Mouse (Mus musculus): ENCODE measurements at regions not wholly inside any gene's neighbourhood (a gene's known extent, or its start where the extent isn't known, plus 50 kb on each side); places are given as distances from the start of the nearest gene placed in this dataset.

DNA sequence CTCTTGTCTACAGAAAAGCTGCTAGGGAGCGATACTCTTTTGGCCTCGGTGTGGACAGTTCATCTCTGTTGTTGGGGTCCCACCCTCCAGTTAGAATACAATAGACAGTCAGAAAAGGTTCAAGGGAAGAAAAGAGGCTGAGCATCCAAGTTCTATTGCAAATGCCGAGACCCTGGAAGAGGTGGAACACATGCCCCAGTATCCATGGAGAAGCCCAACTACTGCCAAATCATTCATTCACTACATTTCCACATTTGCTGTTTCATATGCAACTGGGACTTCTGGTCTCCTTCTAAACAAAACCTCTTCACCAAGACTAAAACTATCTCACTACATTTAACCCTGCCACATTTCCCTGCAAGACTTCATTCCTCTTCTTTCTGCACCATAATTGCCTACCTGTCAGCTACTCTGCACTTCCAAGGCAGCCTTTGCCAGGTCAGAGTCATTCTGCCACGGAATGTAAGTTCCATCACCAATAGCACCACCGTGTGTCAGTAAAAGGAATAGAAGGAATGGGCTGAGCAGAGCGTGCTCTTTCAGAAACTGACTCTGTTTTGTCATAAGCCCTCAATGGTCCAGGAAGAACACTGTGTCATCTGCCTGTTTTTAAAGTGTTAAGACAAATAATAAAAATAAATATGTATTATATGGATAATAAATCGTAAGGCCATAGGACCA is 92.0 kb upstream of the Nxt1 start:
- H3K4me3 ChIP-seq (replicated peaks; ENCODE audit: extremely low read depth, low read depth, low read length) = no peak overlapping the region
- peak; percentile 63 for TF ChIP-seq CTCF (IDR thresholded peaks at IDR 0.05; ENCODE audit: insufficient read depth, low read length)
- no peak for TF ChIP-seq POLR2A (IDR thresholded peaks at IDR 0.05; ENCODE audit: borderline replicate concordance, extremely low read depth, low read depth, low read length)
- no peak for DNase-seq
- peaks cover 3% of the 10 kb centered on the region for H3K4me1 ChIP-seq (ENCODE audit: control insufficient read depth, insufficient read depth, low read length)
- 37% methylated on average over 7 of the region's 7 CpGs for WGBS

DNA sequence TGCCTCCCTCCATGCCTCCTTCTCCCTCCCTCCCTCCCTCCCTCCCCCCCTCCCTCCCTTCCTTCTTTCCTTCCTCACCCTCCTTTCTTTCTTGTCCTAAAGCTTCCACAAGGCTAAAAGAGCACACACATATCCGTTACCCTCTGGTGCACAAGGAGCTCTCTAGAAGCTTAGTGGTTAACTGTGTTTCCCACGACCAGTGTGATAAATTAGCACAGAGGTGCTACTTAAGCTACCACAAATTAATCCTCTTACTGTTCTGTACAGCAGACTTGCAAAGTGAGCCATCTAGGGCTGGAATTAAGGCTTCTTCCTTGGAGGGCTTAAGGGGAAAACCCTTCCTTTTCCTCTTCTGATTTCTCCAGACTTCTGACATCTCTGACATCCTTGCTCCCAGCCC is 92.8 kb upstream of the Nxt1 start:
- TF ChIP-seq CTCF (IDR thresholded peaks at IDR 0.05; ENCODE audit: insufficient read depth, low read length) (no peak), POLR2A (IDR thresholded peaks at IDR 0.05; ENCODE audit: borderline replicate concordance, extremely low read depth, low read depth, low read length) (no peak)
- DNase-seq = no peak
- Histone ChIP-seq H3K4me1 (ENCODE audit: control insufficient read depth, insufficient read depth, low read length) (peaks cover 7% of the 10 kb centered on the region), H3K4me3 (replicated peaks; ENCODE audit: extremely low read depth, low read depth, low read length) (no peak overlapping the region)
- 67% methylated on average over 2 of the region's 2 CpGs for WGBS

DNA sequence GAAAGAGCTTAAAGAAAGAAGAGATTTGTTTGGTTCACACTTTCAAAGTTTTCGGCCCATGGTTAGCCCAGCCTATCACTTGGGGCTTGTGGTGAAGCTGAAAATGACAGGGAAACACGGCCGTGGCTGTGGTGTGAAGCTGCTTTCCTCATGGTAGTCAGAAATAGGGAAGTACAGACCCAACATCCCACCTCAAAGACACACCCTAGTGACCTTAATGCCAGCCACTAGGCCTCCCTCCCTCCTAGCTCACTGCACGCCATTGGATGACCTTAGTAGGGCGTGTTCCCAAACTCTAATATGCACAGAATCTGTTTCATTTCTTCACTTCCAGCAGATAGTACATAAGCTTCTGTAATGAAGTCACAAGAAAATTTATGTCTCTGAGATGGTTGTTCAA is 93.4 kb upstream of the Nxt1 start:
- 78% methylated on average over 5 of the region's 5 CpGs for WGBS
- Histone ChIP-seq H3K4me1 (ENCODE audit: control insufficient read depth, insufficient read depth, low read length) (peaks cover 12% of the 10 kb centered on the region), H3K4me3 (replicated peaks; ENCODE audit: extremely low read depth, low read depth, low read length) (no peak overlapping the region)
- TF ChIP-seq CTCF (IDR thresholded peaks at IDR 0.05; ENCODE audit: insufficient read depth, low read length) (no peak), POLR2A (IDR thresholded peaks at IDR 0.05; ENCODE audit: borderline replicate concordance, extremely low read depth, low read depth, low read length) (no peak)
- no peak for DNase-seq

DNA sequence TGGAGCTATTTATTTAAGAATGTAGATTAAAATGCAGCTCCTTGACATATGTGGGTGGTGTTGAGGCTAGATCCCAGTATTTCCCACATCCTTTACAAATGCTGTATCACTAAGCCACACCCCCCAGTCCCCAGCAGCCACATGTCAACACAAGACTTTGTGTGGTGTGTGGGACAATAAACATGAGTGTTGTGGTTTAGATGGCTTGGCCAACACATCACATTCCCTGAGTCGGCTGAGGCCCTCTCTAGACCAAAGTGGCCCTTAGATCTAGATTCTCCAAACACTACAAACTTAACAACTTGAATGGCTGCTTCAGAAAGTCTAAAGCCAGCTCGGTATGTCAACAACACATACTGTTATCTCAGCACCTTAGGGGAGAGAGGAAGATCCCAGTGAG is 94.2 kb upstream of the Nxt1 start:
- TF ChIP-seq CTCF (IDR thresholded peaks at IDR 0.05; ENCODE audit: insufficient read depth, low read length) = no peak
- H3K4me1 ChIP-seq (ENCODE audit: control insufficient read depth, insufficient read depth, low read length) = peaks cover 12% of the 10 kb centered on the region
- WGBS = 46% methylated on average over 2 of the region's 2 CpGs
- no peak overlapping the region for H3K4me3 ChIP-seq (replicated peaks; ENCODE audit: extremely low read depth, low read depth, low read length)
- DNase-seq = no peak

DNA sequence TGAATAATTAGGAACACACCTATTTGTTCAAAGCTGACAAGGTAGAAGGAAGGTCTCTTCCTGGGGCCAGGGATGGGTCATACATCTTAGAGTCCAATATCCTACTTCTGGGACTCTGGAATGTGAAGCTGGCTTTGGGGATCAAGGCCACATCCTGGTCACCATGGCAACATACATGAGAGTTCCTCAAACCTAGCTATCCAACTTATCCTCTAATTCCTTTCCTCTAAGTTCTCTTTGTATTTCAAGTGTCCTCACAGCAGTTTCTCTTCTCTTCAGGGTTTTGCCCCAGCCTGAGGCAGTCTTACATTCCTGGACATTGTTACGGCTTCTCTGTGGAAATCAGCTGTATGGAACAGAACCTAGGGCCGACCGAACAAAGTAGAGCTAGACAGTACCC is 97.0 kb upstream of the Nxt1 start:
- H3K4me3 ChIP-seq (replicated peaks; ENCODE audit: extremely low read depth, low read depth, low read length) = no peak overlapping the region
- H3K4me1 ChIP-seq (ENCODE audit: control insufficient read depth, insufficient read depth, low read length) = peaks cover 17% of the 10 kb centered on the region
- TF ChIP-seq POLR2A (IDR thresholded peaks at IDR 0.05; ENCODE audit: borderline replicate concordance, extremely low read depth, low read depth, low read length) (no peak), CTCF (IDR thresholded peaks at IDR 0.05; ENCODE audit: insufficient read depth, low read length) (no peak)
- no peak for DNase-seq
- WGBS = 51% methylated on average over 3 of the region's 3 CpGs

DNA sequence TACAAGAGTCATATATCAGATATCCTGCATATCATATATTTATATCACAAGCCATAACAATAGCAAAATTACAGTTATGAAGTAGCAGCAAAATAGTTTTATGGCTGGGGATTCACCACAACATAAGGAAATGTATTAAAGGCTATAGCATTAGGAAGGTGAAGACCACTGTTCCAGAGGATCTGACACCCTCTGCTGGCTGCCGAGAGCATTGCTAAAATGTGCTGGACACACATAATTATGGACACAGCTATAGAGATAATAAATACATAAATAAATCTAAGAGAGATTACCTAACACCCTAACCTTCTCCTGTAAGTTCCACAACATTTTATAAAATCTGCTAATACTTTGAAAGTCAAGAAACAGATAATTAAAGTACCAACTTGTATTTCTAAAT is 100.2 kb upstream of the Nxt1 start:
- TF ChIP-seq CTCF (IDR thresholded peaks at IDR 0.05; ENCODE audit: insufficient read depth, low read length) = peak; percentile 69
- no peak for TF ChIP-seq POLR2A (IDR thresholded peaks at IDR 0.05; ENCODE audit: borderline replicate concordance, extremely low read depth, low read depth, low read length)
- 14% methylated on average over 1 of the region's 1 CpGs for WGBS
- no peak overlapping the region for H3K4me3 ChIP-seq (replicated peaks; ENCODE audit: extremely low read depth, low read depth, low read length)
- DNase-seq = peak; percentile 58
- peaks cover 20% of the 10 kb centered on the region for H3K4me1 ChIP-seq (ENCODE audit: control insufficient read depth, insufficient read depth, low read length)

DNA sequence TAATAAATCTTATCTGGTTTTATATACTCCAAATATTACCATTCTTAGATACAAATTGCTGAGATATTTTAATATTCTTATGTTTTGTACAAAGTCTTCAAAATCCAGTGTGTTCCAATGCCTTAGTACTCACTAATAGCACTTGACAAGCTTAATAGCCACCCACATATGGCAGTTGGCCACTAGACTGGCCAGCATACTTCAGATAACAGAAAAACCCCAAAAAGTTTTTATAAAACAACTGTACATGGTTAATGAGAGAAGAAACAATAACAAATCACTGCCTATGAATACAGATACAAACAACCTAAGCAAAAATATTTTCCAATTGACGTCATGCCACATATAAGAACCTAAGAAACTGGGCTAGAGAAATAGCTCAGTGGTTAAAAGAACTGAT is 100.8 kb upstream of the Nxt1 start:
- no peak overlapping the region for H3K4me3 ChIP-seq (replicated peaks; ENCODE audit: extremely low read depth, low read depth, low read length)
- H3K4me1 ChIP-seq (ENCODE audit: control insufficient read depth, insufficient read depth, low read length) = peaks cover 20% of the 10 kb centered on the region
- DNase-seq = no peak
- WGBS = 88% methylated on average over 1 of the region's 1 CpGs
- TF ChIP-seq POLR2A (IDR thresholded peaks at IDR 0.05; ENCODE audit: borderline replicate concordance, extremely low read depth, low read depth, low read length) (no peak), CTCF (IDR thresholded peaks at IDR 0.05; ENCODE audit: insufficient read depth, low read length) (no peak)

DNA sequence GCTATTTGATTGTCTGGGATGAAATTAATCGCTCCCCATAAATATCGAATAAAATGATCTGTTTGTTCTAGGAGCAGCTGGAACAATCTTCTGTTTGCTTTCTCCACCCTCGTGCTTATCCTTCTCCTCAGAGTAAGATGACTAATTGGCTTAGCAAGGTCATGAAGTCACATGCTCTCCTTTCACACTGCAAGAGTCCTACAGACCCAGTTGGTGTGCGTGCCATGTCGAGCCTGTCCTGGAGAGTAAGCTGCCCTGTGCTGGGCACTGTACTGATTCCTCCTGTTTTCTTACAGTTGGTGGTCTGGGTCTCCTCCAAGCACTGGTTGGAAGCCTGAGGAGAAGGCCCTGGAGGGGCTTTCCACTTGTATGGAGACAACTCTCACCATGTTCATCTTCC is 101.4 kb upstream of the Nxt1 start:
- Histone ChIP-seq H3K4me1 (ENCODE audit: control insufficient read depth, insufficient read depth, low read length) (peaks cover 20% of the 10 kb centered on the region), H3K4me3 (replicated peaks; ENCODE audit: extremely low read depth, low read depth, low read length) (no peak overlapping the region)
- TF ChIP-seq CTCF (IDR thresholded peaks at IDR 0.05; ENCODE audit: insufficient read depth, low read length) (no peak), POLR2A (IDR thresholded peaks at IDR 0.05; ENCODE audit: borderline replicate concordance, extremely low read depth, low read depth, low read length) (no peak)
- 36% methylated on average over 5 of the region's 5 CpGs for WGBS
- no peak for DNase-seq

DNA sequence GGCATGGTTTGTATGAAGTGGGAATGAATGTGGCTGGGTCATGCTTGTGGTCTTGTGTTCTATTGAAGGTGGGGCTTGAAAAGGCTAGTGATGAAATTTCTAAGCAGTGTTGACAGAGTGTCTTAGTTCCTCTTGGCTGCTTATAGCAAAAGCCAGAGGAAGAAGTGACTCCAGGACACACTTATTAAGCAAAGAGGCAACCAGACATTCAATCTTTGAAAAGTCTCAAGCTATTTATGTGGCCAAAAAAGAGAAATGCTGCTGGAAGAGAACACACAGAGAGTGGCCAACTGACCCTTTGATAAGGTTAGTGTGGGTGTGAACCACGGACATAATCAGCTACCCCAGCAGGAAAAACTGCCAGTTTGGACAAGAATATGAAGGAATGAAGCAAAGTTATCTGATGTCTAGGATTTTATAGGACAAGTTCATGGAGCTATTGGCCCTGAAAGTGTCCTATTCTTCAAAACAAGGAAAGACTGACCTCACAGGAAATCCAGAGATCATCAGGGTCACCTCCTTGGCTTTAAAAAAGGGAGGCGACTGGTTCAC is 104.4 kb upstream of the Nxt1 start:
- Histone ChIP-seq H3K4me3 (replicated peaks; ENCODE audit: extremely low read depth, low read depth, low read length) (no peak overlapping the region), H3K4me1 (ENCODE audit: control insufficient read depth, insufficient read depth, low read length) (peaks cover 8% of the 10 kb centered on the region)
- DNase-seq = no peak
- 37% methylated on average over 2 of the region's 2 CpGs for WGBS
- TF ChIP-seq POLR2A (IDR thresholded peaks at IDR 0.05; ENCODE audit: borderline replicate concordance, extremely low read depth, low read depth, low read length) = no peak

DNA sequence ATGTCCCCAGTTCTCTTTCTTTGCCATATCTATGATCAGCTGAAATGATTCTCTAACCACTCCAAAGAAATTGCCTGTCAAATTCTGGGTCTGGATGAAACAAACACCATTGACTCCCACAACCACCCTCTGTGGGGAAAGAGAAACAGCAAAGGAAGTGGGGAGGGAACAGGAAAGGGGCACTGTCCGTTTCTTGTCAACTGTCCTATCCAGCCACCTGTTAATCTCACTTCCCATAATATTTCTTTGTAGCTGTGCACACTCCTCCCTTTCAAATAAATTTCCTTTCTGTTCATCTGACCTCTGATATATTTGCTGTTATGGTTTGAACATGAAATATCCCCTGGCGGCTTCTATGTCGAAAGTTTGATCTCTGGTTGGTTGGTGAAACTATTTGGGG is 109.0 kb upstream of the Nxt1 start:
- TF ChIP-seq POLR2A (IDR thresholded peaks at IDR 0.05; ENCODE audit: borderline replicate concordance, extremely low read depth, low read depth, low read length) (no peak), CTCF (IDR thresholded peaks at IDR 0.05; ENCODE audit: insufficient read depth, low read length) (no peak)
- Histone ChIP-seq H3K4me3 (replicated peaks; ENCODE audit: extremely low read depth, low read depth, low read length) (no peak overlapping the region), H3K4me1 (ENCODE audit: control insufficient read depth, insufficient read depth, low read length) (peaks cover 6% of the 10 kb centered on the region)
- DNase-seq = no peak
- 43% methylated on average over 3 of the region's 3 CpGs for WGBS

Measured in lung, adult 2 months (tissue).